Mouse (Mus musculus) embryonic fibroblast, embryonic 13.5 days (primary cell): ENCODE data around the gene Eps15l1. TPM values are rescaled to one million over a fixed set of nuclear protein-coding genes. Genes with fewer than 3 reads are reported as not detected.
A peak's percentile ranks its signal among the peaks of the same experiment; 100 is the strongest.

Experiments
- H3K27ac ChIP-seq: 2 replicates; pipeline ENCODE4 v1.5.1; 2012; ENCODE audit warnings: low read length, control low read depth, inconsistent platforms; ENCODE audit not compliant: insufficient read depth
- H3K4me1 ChIP-seq: 2 replicates; pipeline ENCODE4 v1.6.1; 2011; ENCODE audit warnings: low read length; ENCODE audit not compliant: control insufficient read depth, insufficient read depth
- H3K4me3 ChIP-seq: 2 replicates; pipeline ENCODE4 v1.5.1; 2011; ENCODE audit warnings: mild to moderate bottlenecking, control low read depth, low read length; ENCODE audit not compliant: insufficient read depth
- CTCF ChIP-seq: IDR thresholded peaks from 2 replicates; pipeline ENCODE4 v1.5.1; 2011; ENCODE audit warnings: mild to moderate bottlenecking, control low read depth, low read length, moderate library complexity, borderline replicate concordance; ENCODE audit not compliant: insufficient read depth
- POLR2A ChIP-seq: IDR thresholded peaks from 2 replicates; pipeline ENCODE4 v1.6.1; 2011; ENCODE audit warnings: low read depth, mild to moderate bottlenecking, control low read depth, low read length, moderate library complexity
- polyA plus RNA-seq: library from polyadenylated mRNA; stranded (reverse); fragments of >200 nt; gene quantifications from 2 replicates; pipeline ENCODE4 v1.2.4, GENCODE M21; 2011; ENCODE audit warnings: low read depth; ENCODE audit not compliant: missing spikeins, insufficient read length

Eps15l1 gene
- polyA plus RNA-seq, result 58.0 and 65.0 TPM in 2 replicates

GRCm38 (mm10) chr8:72421362-72422335 is at the start of gene Eps15l1:
Eps15l1 (minus strand) TSS chr8:72421460.
- TF ChIP-seq CTCF (no peak), POLR2A (peak; percentile 86)
- Histone ChIP-seq H3K27ac (peak within 1 kb of the TSS; percentile 57), H3K4me1 (peaks cover 4% of the 10 kb centered on the region), H3K4me3 (peak within 1 kb of the TSS; percentile 94)

DNA sequence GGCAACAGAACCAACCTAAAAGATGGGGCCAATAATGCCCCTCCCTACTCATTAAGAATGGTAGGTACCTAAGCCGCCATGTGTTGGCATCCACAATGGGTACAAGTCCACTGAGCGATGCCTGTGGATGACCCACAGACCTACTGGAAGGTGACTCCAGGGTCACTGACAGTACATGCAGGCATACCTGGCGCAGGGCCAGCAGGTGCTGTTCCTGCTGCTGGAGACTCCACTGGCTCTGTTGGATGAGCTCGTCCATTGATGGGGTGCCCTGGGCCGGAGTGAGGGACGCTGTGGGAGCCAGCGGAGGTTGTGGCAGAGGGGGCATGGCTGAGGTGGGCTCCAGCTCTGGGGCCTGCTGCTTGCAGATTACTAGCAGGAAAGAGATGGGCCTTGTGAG is 49.4 kb upstream of the Eps15l1 start:
- Histone ChIP-seq H3K4me1 (peaks cover 5% of the 10 kb centered on the region; the same call in 1 of the 2 replicates), H3K4me3 (no peak overlapping the region), H3K27ac (no peak overlapping the region)
- TF ChIP-seq CTCF (no peak), POLR2A (no peak)

- H3K4me1 ChIP-seq, result peaks cover 5% of the 10 kb centered on the region; the same call in 1 of the 2 replicates
- TF ChIP-seq POLR2A (no peak), CTCF (no peak)
- H3K27ac ChIP-seq, result no peak overlapping the region
- H3K4me3 ChIP-seq, result no peak overlapping the region
These were observed 48.7 kb upstream of the Eps15l1 start for GRCm38 (mm10) chr8:72469984-72470383.

DNA sequence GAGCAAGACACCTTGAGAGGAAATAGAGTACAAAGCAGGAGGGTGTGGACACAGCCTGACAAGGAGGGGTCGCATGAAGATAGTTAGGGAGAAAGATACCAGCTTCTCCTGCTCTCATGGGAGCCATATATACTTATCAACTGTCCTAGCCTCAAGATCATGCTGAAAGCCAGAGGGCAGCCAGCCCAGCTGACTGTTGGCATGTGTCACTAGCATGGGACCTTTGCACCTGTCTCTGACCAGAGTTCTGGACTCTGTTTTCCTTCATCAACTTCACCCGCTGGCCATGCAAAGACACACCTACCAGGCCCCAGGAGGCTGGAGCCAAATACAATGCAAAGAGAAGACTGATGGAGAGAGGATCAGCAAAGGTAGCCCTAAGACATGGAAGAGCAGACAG is 48.0 kb upstream of the Eps15l1 start:
- H3K4me1 ChIP-seq, result peaks cover 5% of the 10 kb centered on the region; the same call in 1 of the 2 replicates
- TF ChIP-seq CTCF (no peak), POLR2A (no peak)
- H3K4me3 ChIP-seq, result no peak overlapping the region
- no peak overlapping the region for H3K27ac ChIP-seq

GRCm38 (mm10) chr8:72464211-72464610 is 43.0 kb upstream of the Eps15l1 start:
- H3K4me3 ChIP-seq, result no peak overlapping the region
- H3K27ac ChIP-seq, result no peak overlapping the region
- TF ChIP-seq POLR2A (no peak), CTCF (no peak)
- H3K4me1 ChIP-seq, result no peaks in the 10 kb centered on the region

GRCm38 (mm10) chr8:72459881-72460533 is 38.7 kb upstream of the Eps15l1 start:
- TF ChIP-seq CTCF (no peak), POLR2A (no peak)
- H3K27ac ChIP-seq, result no peak overlapping the region
- H3K4me3 ChIP-seq, result no peak overlapping the region
- H3K4me1 ChIP-seq, result no peaks in the 10 kb centered on the region

DNA sequence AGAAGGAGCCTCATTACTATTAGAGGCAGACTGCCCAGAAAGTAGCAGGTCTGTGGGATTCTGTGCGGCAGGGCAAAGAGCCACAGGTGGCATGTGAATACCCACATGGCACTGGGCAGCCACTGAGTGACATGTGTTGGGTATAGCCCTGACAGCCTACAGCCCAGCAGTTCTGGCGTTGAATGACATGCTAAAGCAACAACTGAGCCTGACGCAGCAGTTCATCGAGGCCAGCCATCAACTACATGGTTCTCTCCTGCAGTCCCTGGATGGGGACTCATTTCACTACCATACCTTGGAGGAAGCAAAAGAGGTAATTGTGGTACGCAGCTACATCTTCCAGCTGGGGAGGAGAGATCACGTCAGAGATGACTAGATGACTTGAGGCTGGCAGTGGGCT is 37.2 kb upstream of the Eps15l1 start:
- Histone ChIP-seq H3K4me3 (no peak overlapping the region), H3K27ac (no peak overlapping the region), H3K4me1 (no peaks in the 10 kb centered on the region)
- TF ChIP-seq CTCF (no peak), POLR2A (no peak)

GRCm38 (mm10) chr8:72457806-72458205 is 36.5 kb upstream of the Eps15l1 start:
- no peak overlapping the region for H3K27ac ChIP-seq
- TF ChIP-seq POLR2A (no peak), CTCF (no peak)

DNA sequence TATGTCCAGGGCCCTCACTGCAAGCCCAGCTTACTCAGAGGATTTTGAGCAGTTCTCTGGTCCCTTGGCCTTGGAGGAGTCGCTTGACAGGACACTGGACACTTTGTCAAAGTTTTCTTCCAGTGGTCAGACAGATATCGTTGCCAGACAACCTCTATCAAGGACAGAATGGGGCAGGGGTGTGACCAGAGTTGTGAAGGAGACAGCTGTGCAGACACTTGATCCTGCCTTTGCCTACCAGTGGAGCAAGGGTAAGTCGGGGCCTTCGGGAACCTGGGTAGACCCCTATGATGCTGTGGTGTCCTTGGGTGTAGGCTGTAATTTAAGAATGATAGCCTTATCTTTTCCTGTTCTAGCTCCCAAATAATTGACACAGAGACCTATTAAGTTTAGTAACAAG is 34.1 kb upstream of the Eps15l1 start:
- Histone ChIP-seq H3K27ac (no peak overlapping the region), H3K4me3 (no peak overlapping the region), H3K4me1 (no peaks in the 10 kb centered on the region)
- no peak for TF ChIP-seq POLR2A
- TF ChIP-seq CTCF, result no peak

More at GRCm38 (mm10) chr8:72457806-72458205, 36.5 kb upstream of the Eps15l1 start:
- H3K4me1 ChIP-seq, result no peaks in the 10 kb centered on the region
- H3K4me3 ChIP-seq, result no peak overlapping the region

GRCm38 (mm10) chr8:72453904-72454303 is 32.6 kb upstream of the Eps15l1 start:
- no peaks in the 10 kb centered on the region for H3K4me1 ChIP-seq
- H3K4me3 ChIP-seq, result no peak overlapping the region
- no peak overlapping the region for H3K27ac ChIP-seq
- TF ChIP-seq POLR2A (no peak), CTCF (no peak)
